Mouse (Mus musculus) urinary bladder, postnatal 4 days (tissue): ENCODE data around the gene Wbp1l.

Source experiments
- DNase-seq, 2 experiments: peaks; one replicate each; pipeline ENCODE4 v3.0.0; 2021 to 2022; ENCODE audit warnings: low spot score in 2 of 2

Gene Wbp1l

GRCm38 (mm10) chr19:46658348-46658747, 59.5 kb downstream of the Wbp1l start:
- DNase-seq, result no peak

GRCm38 (mm10) chr19:46658851-46659250, 60.0 kb downstream of the Wbp1l start:
- DNase-seq, result no peak

- no peak for DNase-seq
These were observed 62.6 kb downstream of the Wbp1l start for GRCm38 (mm10) chr19:46661511-46661910.

- DNase-seq, result no peak
These were observed 63.3 kb downstream of the Wbp1l start for GRCm38 (mm10) chr19:46662214-46662613.

DNA sequence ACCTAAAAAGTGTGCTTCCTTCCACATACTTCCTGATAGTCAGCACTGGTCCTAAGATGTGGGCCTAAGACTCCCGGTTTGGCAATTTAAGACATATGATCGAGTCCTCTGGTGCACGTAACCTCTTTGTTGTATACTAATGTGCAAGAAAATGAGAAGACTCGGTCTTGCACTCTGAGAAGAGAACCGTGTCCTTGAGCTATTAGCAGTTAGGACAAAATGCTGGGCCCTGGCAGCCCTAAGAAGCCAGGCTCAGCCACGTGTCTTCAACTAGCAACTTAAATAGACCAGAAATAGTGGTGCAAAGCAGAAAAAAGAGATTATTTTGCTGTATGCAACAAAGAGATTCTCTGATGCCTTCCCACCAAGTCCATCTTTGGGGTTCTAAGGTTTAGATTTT, 63.9 kb downstream of the Wbp1l start:
- no peak for DNase-seq

DNA sequence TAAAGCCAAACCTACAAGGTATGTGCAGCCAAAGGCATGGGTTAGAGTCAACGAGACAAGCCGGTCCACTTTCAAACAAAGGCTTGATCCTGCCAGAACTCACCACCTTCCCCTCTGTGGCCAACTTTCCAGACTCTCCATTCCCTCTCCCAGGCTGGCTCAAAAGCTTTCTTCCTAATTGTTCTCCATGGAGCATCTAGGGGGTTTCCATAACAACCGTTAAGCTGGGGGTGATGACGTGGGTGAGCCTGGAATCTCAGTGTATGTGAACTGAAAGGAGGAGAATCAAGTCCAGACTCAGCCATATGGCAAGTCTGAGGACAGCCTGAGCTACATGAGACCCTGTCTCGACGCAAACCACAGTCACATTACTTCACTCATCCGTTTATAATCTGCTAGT, 66.6 kb downstream of the Wbp1l start:
- no peak for DNase-seq

DNA sequence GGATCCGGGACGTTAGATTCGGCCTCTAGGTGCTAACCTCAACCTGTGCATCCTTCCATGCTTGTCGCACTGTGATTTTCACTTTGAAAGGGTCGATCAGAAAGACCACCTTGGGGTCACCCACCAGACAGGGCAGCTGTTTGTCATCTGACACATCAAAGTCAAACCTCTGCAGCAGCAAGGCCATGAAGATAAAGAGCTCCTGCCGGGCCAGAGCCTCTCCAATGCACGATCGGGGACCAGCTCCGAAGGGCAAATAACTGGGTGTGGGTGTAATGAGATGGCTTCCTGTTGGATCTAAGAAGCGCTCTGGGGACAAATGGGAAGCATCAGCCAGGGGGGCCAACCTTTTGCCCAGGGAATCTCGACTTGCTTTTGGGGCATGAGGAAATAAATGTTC, 68.4 kb downstream of the Wbp1l start:
- DNase-seq, result no peak

GRCm38 (mm10) chr19:46668263-46668662, 69.4 kb downstream of the Wbp1l start:
- no peak for DNase-seq

DNA sequence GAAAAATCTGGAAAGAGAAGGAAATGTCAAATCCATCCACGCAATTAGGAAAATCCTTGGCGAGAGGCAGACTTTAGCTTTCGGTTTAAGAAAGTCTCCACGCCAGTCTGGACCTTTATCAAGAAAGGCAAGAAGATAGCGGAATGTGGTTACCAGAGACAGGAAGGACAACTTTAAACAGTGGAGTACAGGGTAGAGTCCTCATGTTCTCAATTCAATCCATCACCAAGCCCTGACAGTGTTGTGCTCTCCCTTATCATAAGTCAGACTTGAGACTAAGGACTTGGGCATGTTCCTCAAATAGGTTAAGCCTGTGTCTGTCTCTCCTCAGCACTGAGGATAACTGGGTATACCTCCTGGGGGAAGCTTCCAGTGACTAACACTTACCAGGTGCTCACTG, 70.9 kb downstream of the Wbp1l start:
- no peak for DNase-seq

- no peak for DNase-seq
These were observed 71.8 kb downstream of the Wbp1l start for GRCm38 (mm10) chr19:46670691-46671090.

GRCm38 (mm10) chr19:46672766-46673418, 74.0 kb downstream of the Wbp1l start, which contains the start of gene Cyp17a1:
Gene Cyp17a1, minus strand, starts transcription at chr19:46673172.
- no peak for DNase-seq

GRCm38 (mm10) chr19:46675641-46676040, 76.8 kb downstream of the Wbp1l start:
- no peak for DNase-seq

- no peak for DNase-seq
These were observed 81.0 kb downstream of the Wbp1l start for GRCm38 (mm10) chr19:46679720-46680383.

DNA sequence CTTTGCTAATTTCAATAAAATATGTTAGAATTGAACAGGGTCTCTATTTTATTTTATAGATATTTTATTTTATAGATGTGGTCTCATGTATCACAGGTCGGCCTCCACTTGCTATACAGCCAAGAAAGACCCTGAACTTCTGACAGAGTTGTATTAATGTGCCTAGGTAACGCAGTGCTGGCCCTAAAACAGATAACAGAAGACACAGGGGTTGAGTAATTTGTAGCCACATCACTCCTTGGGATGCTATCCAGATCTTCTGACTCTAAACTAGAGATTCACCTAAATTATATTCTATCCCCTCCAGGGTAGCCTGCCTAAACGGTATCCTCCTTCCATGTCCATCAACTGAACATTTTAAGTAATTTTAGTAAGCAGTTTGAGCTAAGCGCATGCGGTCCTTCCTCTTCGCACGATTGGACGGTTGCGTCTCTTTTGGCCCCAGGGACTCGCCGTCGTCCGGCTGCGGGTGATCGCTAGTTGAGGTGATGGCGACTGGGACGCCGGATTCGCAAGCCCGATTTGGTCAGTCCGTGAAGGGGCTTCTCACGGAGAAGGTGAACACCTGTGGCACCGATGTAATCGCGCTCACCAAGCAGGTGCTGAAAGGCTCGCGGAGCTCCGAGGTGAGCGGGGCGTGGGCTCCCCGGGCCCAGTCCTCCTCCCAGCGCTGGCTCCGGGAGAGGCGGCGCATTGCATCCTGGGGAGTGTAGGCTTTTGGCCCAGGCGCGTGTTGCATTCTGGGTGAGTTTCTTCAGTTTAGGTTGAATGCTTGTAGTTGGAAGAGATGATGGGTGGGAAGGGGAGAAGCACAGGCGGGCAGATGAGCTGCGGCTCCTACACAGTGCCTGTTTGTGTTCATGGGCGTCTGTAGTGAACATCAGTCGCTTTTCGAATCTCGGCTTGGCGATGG, 90.8 kb downstream of the Wbp1l start, which contains the start of gene Borcs7:
Gene Borcs7, plus strand, starts transcription at position 447 of the 913 bp plus-strand sequence.
- DNase-seq, result peak; percentile 79 to 84

- no peak for DNase-seq
These were observed 91.5 kb downstream of the Wbp1l start for GRCm38 (mm10) chr19:46690387-46690786.

DNA sequence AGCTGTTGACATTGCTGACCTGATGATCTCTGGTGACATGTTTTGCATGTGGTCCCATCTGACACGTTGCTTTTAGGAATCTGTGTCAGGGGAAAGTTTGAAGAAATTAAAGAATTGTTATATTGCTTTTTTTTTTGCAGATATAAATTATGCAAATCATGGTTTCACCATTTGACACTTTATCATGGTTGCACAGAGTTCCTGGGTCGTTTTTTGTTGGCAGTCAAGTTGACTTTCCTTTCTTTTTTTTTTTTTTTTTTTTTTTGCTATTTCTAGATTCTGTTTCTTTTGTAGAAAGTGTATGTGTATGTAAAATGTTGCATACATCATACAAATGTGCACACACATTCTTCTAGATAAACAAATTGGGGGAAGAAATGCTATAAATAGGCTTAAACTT, 92.2 kb downstream of the Wbp1l start:
- no peak for DNase-seq

DNA sequence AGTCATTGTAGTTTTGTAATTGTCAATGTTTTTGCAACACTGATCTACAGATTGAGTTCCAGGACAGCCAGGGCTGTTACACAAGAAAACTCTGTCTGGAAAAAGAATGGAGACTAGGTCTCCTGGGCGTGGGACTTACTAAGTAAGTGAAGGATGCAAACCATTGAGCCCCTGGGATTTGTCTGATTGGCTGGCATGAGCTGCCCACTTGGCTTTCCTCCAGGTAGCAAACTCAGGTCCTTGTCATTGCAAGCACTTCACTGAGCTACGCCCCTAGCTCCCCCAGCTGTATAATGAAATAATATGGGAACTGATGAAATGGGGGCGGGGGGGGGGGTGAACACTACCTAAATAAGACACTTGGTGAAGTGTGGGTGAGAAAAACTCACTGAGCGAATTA, 94.3 kb downstream of the Wbp1l start:
- no peak for DNase-seq

GRCm38 (mm10) chr19:46696482-46696881, 97.6 kb downstream of the Wbp1l start:
- no peak for DNase-seq

GRCm38 (mm10) chr19:46696943-46697342, 98.1 kb downstream of the Wbp1l start:
- DNase-seq, result no peak

DNA sequence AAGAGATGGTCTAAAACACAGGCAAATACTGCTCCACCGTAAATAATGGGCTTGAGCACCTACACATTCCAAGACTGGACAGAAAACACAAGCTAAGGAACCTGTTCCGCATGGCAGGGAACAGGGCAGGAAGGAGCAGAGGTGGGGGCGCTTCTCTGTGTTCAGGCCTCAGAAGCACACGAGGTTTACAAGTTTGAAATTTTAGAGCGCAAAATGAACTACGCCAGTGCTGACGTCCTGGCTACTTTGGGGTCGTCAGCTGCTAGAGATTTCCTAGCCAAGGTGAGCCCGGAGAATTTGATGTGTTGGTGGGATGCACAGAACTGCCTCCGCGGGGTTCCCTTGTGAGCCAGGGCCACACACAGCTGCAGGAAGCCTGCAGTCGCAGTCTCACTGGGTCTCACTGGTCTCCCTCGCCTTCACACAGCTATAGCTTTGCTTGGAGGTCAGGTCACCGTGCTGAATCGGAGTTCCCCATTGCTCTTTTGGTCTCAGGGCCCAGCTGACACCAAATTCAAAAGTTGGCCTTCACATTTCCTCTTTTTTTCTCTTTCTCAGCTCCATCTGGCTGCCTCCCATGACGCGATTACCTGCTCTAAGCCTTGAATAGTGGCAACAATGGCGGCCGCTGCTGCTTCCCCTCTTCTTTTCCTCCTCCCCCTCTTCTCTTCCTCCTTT, 99.1 kb downstream of the Wbp1l start:
- DNase-seq, result no peak

- DNase-seq, result no peak
These were observed 100.2 kb downstream of the Wbp1l start for GRCm38 (mm10) chr19:46699011-46699481.

DNA sequence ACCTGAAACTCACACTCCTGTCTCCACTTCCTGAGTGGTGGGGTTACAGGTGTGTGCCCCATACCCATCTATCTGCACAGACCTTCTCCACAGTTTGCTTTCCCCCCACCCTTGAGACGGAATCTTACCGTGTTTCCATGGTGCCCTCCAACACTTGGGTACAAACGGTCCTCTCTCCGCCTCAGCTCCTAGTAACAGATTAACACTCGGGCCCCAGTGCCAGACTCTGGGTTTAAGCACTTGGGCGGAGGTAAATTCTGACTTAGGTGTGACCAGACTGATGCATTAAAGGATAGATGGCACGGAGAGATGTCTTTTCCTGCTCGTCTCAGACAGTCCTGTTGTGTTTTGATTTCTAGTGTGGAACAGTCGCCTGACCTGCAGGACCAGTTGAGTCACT, 102.3 kb downstream of the Wbp1l start:
- no peak for DNase-seq
